Mouse (Mus musculus): ENCODE measurements around the gene Oaz1.

DNA sequence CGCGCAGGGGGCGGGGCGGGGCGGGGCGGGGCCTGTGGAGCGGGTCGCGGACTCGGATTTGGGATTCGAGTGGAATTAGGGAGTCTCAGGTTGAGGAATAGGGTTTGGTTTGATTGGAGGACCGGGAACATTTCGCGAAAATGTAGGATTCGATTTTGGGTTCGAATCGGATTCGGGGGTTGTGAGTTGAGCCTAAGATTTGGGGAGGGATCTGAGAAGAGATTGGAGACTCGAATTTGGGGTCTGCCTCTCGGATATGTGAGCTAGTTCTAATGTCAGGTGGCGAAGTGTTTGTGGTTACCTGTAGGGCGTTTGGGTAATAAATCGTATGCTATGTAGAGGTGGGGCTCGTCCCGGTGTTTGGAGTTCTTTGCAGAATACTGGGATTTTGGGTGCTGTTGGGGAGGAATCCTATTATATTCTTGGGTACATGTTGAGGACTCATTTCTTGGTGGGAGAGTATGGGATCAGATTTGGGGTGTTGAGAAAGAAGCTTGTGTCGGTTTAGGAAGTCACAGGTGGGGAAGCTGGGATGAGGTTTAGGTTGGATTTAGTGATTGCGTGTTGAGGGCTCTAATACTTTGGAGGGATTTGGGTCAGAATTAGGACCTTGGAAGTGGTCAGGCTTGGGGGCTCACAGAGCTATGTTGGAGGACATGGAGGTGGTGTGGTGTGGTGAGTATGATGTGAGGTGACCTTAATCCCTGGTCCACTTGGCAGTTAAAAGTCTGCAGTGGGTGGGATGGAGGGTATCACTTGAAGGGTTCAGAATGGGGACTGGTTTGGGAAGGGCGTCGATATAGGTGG lies 810 bp downstream of the Oaz1 start:
- no peak for TF ChIP-seq CTCF (IDR thresholded peaks at IDR 0.05; ENCODE audit: control insufficient read depth, insufficient read depth, insufficient read length)
- no peak for TF ChIP-seq MAX (IDR thresholded peaks at IDR 0.05)
- TF ChIP-seq USF1 (IDR thresholded peaks at IDR 0.05; ENCODE audit: low read depth) = no peak
- TF ChIP-seq MYOD1 (IDR thresholded peaks at IDR 0.05; ENCODE audit: control insufficient read depth, insufficient read length, low read depth) = no peak
- TF ChIP-seq CEBPB (IDR thresholded peaks at IDR 0.05; ENCODE audit: low read depth) = no peak
- TF ChIP-seq MYOG (IDR thresholded peaks at IDR 0.05; ENCODE audit: control insufficient read depth, extremely low read depth, insufficient read length) = no peak
- TF ChIP-seq FOSL1 (IDR thresholded peaks at IDR 0.05; ENCODE audit: insufficient read depth, low read length, poor library complexity, severe bottlenecking) = no peak
